8 mouse cellular contexts compared by ENCODE assay signal in the genomic region with DNA sequence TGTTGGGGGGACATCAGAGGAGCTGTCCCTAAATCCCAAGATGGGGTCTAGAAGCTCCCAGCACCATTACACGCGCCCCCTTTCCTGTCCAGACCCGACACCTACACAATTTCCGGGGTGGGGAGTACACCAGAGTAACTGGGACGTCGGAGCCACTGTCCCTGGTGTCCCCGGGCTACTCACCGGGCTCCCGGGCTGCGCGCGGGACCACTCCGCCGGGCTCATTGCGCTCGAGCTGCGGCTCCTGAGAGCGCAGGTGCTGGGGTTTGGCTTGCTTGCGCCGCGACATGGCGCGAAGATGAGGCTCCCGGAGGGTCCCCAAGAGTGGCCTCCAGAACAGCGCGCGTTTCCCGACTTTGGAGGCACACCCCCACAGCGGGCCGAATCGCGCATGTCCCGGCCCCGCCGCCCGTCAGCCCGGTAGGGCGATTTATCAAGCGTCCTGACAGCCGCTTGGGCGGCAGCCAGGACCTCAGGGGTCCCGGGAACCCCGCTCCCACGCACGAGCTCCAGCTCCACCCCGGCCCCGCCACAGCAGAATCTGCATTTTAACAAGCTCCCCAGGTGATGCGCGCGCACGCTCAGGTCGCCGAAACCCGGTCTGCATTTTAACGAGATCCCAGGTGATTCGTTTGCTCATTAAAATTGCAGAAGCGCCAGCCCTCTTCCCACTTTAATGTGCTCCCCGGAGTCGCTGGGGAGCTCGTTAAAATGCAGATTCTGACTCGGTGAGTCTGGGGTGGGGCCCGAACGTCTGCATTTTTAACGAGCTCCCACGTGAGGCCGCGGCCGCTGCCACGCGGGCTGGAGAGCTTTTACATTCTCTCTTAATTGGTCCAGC. TPM values are rescaled to one million over a fixed set of nuclear protein-coding genes. Genes with fewer than 3 reads are reported as not detected.
DNase-seq lines count a peak whose midpoint lies in the region; ATAC-seq lines count a peak whose summit lies in the region.

No protein-coding gene starts in this region.

- H3K9ac ChIP-seq in heart, embryonic 14.5 days (ENCODE audit: low read length): peak overlapping the region; percentile 8; the same call in 1 of the 2 replicates
- H3K9ac ChIP-seq in forebrain, embryonic 13.5 days: peak overlapping the region; percentile 52

- no peaks in the 10 kb centered on the region for H3K36me3 ChIP-seq in heart, embryonic 14.5 days (ENCODE audit: control insufficient read depth, insufficient read depth, low read length)
- no peaks in the 10 kb centered on the region for H3K36me3 ChIP-seq in forebrain, embryonic 13.5 days (ENCODE audit: poor library complexity, severe bottlenecking)

- no peak for ATAC-seq in heart, embryonic 14.5 days (ENCODE audit: insufficient number of reproducible peaks, insufficient read depth, low FRiP score, low read depth)
- ATAC-seq in forebrain, embryonic 13.5 days: peak; percentile 60

- H3K27ac ChIP-seq in heart, embryonic 14.5 days (replicated peaks in 1 of 2; ENCODE audit: control insufficient read depth in 1 of 2, insufficient read depth in 1 of 2, low read depth in 2 of 2, low read length in 2 of 2): no peak overlapping the region
- no peak overlapping the region for H3K27ac ChIP-seq in forebrain, embryonic 13.5 days

- WGBS in heart, embryonic 14.5 days: 1% methylated on average over 70 of the region's 70 CpGs
- under 1% methylated on average over 65 of the region's 70 CpGs for WGBS in forebrain, embryonic 13.5 days

- H3K4me1 ChIP-seq in heart, embryonic 14.5 days (ENCODE audit: control insufficient read depth in 2 of 2, insufficient read depth in 2 of 2, low read length in 2 of 2): peaks cover 5 to 14% of the 10 kb centered on the region in 2 experiments; a peak in 3 of 4 replicates
- peaks cover 26% of the 10 kb centered on the region for H3K4me1 ChIP-seq in forebrain, embryonic 13.5 days

- DNase-seq in heart, postnatal 25 days (ENCODE audit: low spot score): no peak
- peak; percentile 16 for DNase-seq in adrenal gland, postnatal 14 days
- DNase-seq in kidney, postnatal 25 days: peak; percentile 17 to 48
- DNase-seq in neural tube, embryonic 10.5 days (ENCODE audit: extremely low spot score, low spot score): peak; percentile 60
- no peak for DNase-seq in spleen, postnatal 4 days (ENCODE audit: low spot score in 2 of 2)
- DNase-seq in cerebellum, adult 11-12 months: no peak

- peaks cover 45% of the 10 kb centered on the region for H3K27me3 ChIP-seq in heart, embryonic 14.5 days (ENCODE audit: control insufficient read depth, insufficient read depth, low read length)
- H3K27me3 ChIP-seq in forebrain, embryonic 13.5 days: peaks cover 51% of the 10 kb centered on the region

- peak overlapping the region; percentile 93 for H3K4me2 ChIP-seq in heart, embryonic 14.5 days (ENCODE audit: low read length)
- H3K4me2 ChIP-seq in forebrain, embryonic 13.5 days: peak overlapping the region; percentile 95

- intact Hi-C loops in heart, postnatal 25 days (cut with DNase I): no loop called here

- no peaks in the 10 kb centered on the region; the same call in 1 of the 2 replicates for H3K9me3 ChIP-seq in heart, embryonic 14.5 days (ENCODE audit: control insufficient read depth, low read length)
- no peaks in the 10 kb centered on the region for H3K9me3 ChIP-seq in forebrain, embryonic 13.5 days (replicated peaks)

- peak overlapping the region; percentile 40 to 49 for H3K4me3 ChIP-seq in heart, embryonic 14.5 days (ENCODE audit: control insufficient read depth in 1 of 2, insufficient read depth in 1 of 2, low read depth in 1 of 2, low read length in 2 of 2)
- H3K4me3 ChIP-seq in forebrain, embryonic 13.5 days: peak overlapping the region; percentile 54

RNA-seq across cellular contexts. Expression of a gene that starts 43.1 kb away (rescaled TPM):
- polyA plus RNA-seq in heart, embryonic 14.5 days (2014; fragmentation: Nextera tagmentation; extraction: Ambion mirVana): 15.3 and 15.7 TPM in 2 replicates
- total RNA-seq in heart, postnatal 25 days (2021): 1 to 10 TPM; 8.7 to 8.8 TPM
- total RNA-seq in adrenal gland, postnatal 14 days (2021): 17.2 and 19.7 TPM in 2 replicates
- polyA plus RNA-seq in forebrain, embryonic 13.5 days (2015; fragmentation: Nextera tagmentation; extraction: Ambion mirVana): 28.9 and 30.5 TPM in 2 replicates

Comparison
In these comparisons a context has a peak if more than half of its experiments do, and no peak if none do; other contexts are left out.
1. DNase-seq: peak in adrenal gland, postnatal 14 days (single experiment), kidney, postnatal 25 days (2 of 2) and neural tube, embryonic 10.5 days (single experiment); none in heart, postnatal 25 days (single experiment), spleen, postnatal 4 days (0 of 2) and cerebellum, adult 11-12 months (single experiment).